Mouse (Mus musculus): Measurements from ENCODE around the gene Acsm3. TPM values are rescaled to one million over a fixed set of nuclear protein-coding genes. Genes with fewer than 3 reads are reported as not detected.
A peak's percentile ranks its signal among the peaks of the same experiment; 100 is the strongest.

The Acsm3 gene
- total and polyA plus RNA-seq, 3 experiments = 0.08 to 0.54 TPM; not detected in 1

DNA sequence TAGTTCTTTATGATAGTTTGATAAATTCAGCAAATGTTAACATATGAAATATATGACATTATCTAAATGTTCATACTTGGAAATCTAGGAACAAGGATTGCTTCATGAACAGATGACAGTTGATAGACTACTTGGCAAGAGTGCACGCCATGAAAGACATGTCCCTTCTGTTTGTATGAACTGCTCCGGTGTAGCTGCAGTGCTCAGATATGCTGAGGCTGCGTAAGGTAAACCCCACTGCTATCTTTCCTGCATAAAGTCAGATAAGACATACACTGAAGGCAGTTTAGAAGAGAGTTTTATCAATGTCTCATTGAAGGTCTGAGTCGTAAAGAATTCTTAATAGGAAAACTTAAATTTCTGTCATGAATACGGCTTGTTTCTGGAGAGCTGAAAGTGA is 24.2 kb downstream of the Acsm3 start (continued):
- TF ChIP-seq SIN3A (IDR thresholded peaks at IDR 0.05; ENCODE audit: low read length) = peak; percentile 80
- TF ChIP-seq NELFE (IDR thresholded peaks at IDR 0.05; ENCODE audit: low read depth, low read length) = no peak
- no peak for TF ChIP-seq USF2 (IDR thresholded peaks at IDR 0.05; ENCODE audit: borderline replicate concordance in 1 of 2, insufficient read depth in 1 of 2, low read depth in 1 of 2, low read length in 2 of 2)
- peak; percentile 94 to 96 for TF ChIP-seq EP300 (IDR thresholded peaks at IDR 0.05; ENCODE audit: low read depth in 1 of 2, low read length in 2 of 2)
- TF ChIP-seq GATA1 (IDR thresholded peaks at IDR 0.05; ENCODE audit: low read depth, low read length) = peak; percentile 96
- TF ChIP-seq JUND (IDR thresholded peaks at IDR 0.05; ENCODE audit: low read depth, low read length) = no peak
- TF ChIP-seq TAL1 (IDR thresholded peaks at IDR 0.05; ENCODE audit: low read length) = peak; percentile 71
- no peak for TF ChIP-seq E2F4 (IDR thresholded peaks at IDR 0.05; ENCODE audit: borderline replicate concordance, low read depth, low read length)
- 0 out of 2 replicates have a peak, but pooled peaks have one; percentile 31 for TF ChIP-seq CHD2 (IDR thresholded peaks at IDR 0.05; ENCODE audit: low read length)
- TF ChIP-seq ZKSCAN1 (IDR thresholded peaks at IDR 0.05; ENCODE audit: low read depth, low read length) = no peak
- TF ChIP-seq MYC (IDR thresholded peaks at IDR 0.05; ENCODE audit: low read depth, low read length) = no peak
- peak; percentile 61 for TF ChIP-seq MAX (IDR thresholded peaks at IDR 0.05; ENCODE audit: low read length)
- peak; percentile 81; the same call in 1 of the 2 replicates for TF ChIP-seq POLR2AphosphoS2 (IDR thresholded peaks at IDR 0.05; ENCODE audit: low read length)

DNA sequence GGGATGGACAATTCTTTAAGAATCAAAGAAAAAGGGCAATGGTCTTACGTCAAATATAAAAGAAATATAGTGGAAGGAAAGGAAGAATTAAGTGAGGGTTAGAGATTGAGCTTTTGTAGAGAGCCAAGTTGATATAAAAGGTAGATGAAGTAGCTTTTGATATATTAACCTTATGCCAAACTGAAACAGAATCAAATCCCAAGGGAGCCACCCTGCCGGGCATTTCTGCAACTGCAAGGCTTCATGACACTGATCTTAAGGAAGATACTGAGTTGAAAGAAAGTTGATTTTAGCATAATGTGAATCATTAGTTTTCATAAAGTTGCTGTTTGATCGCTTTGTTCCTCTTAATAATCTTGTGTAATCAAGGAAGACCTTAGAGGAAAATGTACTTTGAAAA is 28.3 kb downstream of the Acsm3 start:
- H3K9me3 ChIP-seq (replicated peaks; ENCODE audit: insufficient read depth, low read length) = no peaks in the 10 kb centered on the region
- H3K27ac ChIP-seq (ENCODE audit: control insufficient read depth, low read depth, low read length) = no peak overlapping the region
- H3K36me3 ChIP-seq (ENCODE audit: control insufficient read depth in 1 of 2, insufficient read depth in 2 of 2, low read length in 2 of 2) = peaks cover 16 to 22% of the 10 kb centered on the region in 2 experiments
- peaks cover 6% of the 10 kb centered on the region for H3K79me2 ChIP-seq (ENCODE audit: control insufficient read depth, insufficient read depth, low read length, poor library complexity)
- no peak overlapping the region for H3K4me3 ChIP-seq (ENCODE audit: control insufficient read depth in 1 of 2, insufficient read depth in 1 of 2, low read depth in 2 of 2, low read length in 2 of 2)
- no peak for DNase-seq (ENCODE audit: low read depth, low spot score)
- TF ChIP-seq ZMIZ1 (IDR thresholded peaks at IDR 0.05; ENCODE audit: low read depth, low read length) (no peak), USF2 (IDR thresholded peaks at IDR 0.05; ENCODE audit: borderline replicate concordance in 1 of 2, insufficient read depth in 1 of 2, low read depth in 1 of 2, low read length in 2 of 2) (no peak), CHD2 (IDR thresholded peaks at IDR 0.05; ENCODE audit: low read length) (no peak), RCOR1 (IDR thresholded peaks at IDR 0.05; ENCODE audit: low read depth, low read length) (no peak), UBTF (IDR thresholded peaks at IDR 0.05; ENCODE audit: borderline replicate concordance, insufficient read depth, low read depth, low read length) (no peak), TAL1 (IDR thresholded peaks at IDR 0.05; ENCODE audit: low read length) (no peak), ZKSCAN1 (IDR thresholded peaks at IDR 0.05; ENCODE audit: low read depth, low read length) (no peak), E2F4 (IDR thresholded peaks at IDR 0.05; ENCODE audit: borderline replicate concordance, low read depth, low read length) (no peak), MYC (IDR thresholded peaks at IDR 0.05; ENCODE audit: low read depth, low read length) (no peak), MXI1 (IDR thresholded peaks at IDR 0.05; ENCODE audit: low read depth, low read length) (no peak)
- H3K27me3 ChIP-seq (ENCODE audit: control insufficient read depth in 1 of 2, insufficient read depth in 2 of 2, low read length in 2 of 2) = no peaks in the 10 kb centered on the region
- no peak overlapping the region for H3K9ac ChIP-seq (ENCODE audit: control insufficient read depth, low read depth, low read length, poor library complexity, severe bottlenecking)
- peaks cover 10 to 16% of the 10 kb centered on the region in 2 experiments for H3K4me1 ChIP-seq (ENCODE audit: control insufficient read depth in 1 of 2, insufficient read depth in 2 of 2, low read length in 2 of 2)

Data from MEL (cell line).